Mouse (Mus musculus) limb, embryonic 14.5 days (tissue): ENCODE results near the gene Pros1. TPM values are rescaled to one million over a fixed set of nuclear protein-coding genes. Genes with fewer than 3 reads are reported as not detected.

ENCODE experiments used
- ATAC-seq: fragments of 200-750 bp; cut with Nextera tagmentation; 2 replicates; pipeline ENCODE4 v1.8.0; 2017; ENCODE audit warnings: low read depth, moderate number of reproducible peaks, moderate TSS enrichment; ENCODE audit not compliant: low FRiP score
- DNase-seq: peaks from one replicate; pipeline ENCODE4 v3.0.0-alpha.2; 2015; ENCODE audit warnings: low spot score
- H3K27ac ChIP-seq: fragments of 300-500 bp; sonication (generic); replicated peaks from 2 replicates; pipeline ENCODE4 v1.5.1; 2014; ENCODE audit warnings: low read depth, mild to moderate bottlenecking, low read length, moderate library complexity, mixed read lengths
- H3K27me3 ChIP-seq: fragments of 300-500 bp; sonication (generic); 2 replicates; pipeline ENCODE4 v1.6.1; 2014; ENCODE audit warnings: low read length, mixed read lengths; ENCODE audit not compliant: control insufficient read depth, insufficient read depth
- H3K36me3 ChIP-seq: fragments of 300-500 bp; sonication (generic); 2 replicates; pipeline ENCODE4 v1.6.1; 2014; ENCODE audit warnings: mild to moderate bottlenecking, low read length, moderate library complexity, mixed read lengths; ENCODE audit not compliant: control insufficient read depth, insufficient read depth
- H3K4me1 ChIP-seq: fragments of 300-500 bp; sonication (generic); 2 replicates; pipeline ENCODE4 v1.6.1; 2014; ENCODE audit warnings: antibody characterized with exemption, low read length, mixed read lengths; ENCODE audit not compliant: control insufficient read depth, insufficient read depth
- H3K4me2 ChIP-seq: fragments of 300-500 bp; sonication (generic); replicated peaks from 2 replicates; pipeline ENCODE4 v1.6.1; 2014; ENCODE audit warnings: low read depth, mild to moderate bottlenecking, low read length, moderate library complexity; ENCODE audit not compliant: severe bottlenecking
- H3K4me3 ChIP-seq: fragments of 300-500 bp; sonication (generic); replicated peaks from 2 replicates; pipeline ENCODE4 v1.5.1; 2014; ENCODE audit warnings: low read length
- H3K9ac ChIP-seq: fragments of 300-500 bp; sonication (generic); 2 replicates; pipeline ENCODE4 v1.6.1; 2014; ENCODE audit warnings: mild to moderate bottlenecking, low read depth, low read length, moderate library complexity; ENCODE audit not compliant: severe bottlenecking
- H3K9me3 ChIP-seq: fragments of 300-500 bp; sonication (generic); 2 replicates; pipeline ENCODE4 v1.6.1; 2016; ENCODE audit warnings: low read length; ENCODE audit not compliant: control insufficient read depth
- POLR2A ChIP-seq: fragments of 200-500 bp; IDR thresholded peaks from 2 replicates; pipeline ENCODE4 v1.8.0; 2012; ENCODE audit warnings: inconsistent platforms, mild to moderate bottlenecking, moderate library complexity, borderline replicate concordance; ENCODE audit not compliant: insufficient read depth, insufficient read length; ENCODE audit errors: extremely low read depth
- WGBS: fragments of 180-500 bp; shearing (Covaris S2); extraction: QIAGEN DNeasy Blood & Tissue Kit; methylation state at CpG from one replicate; pipeline ENCODE4 v1.1.7; 2014; 5-methylcytosine and 5-hydroxymethylcytosine counted together
- polyA plus RNA-seq, 2 experiments: library from polyadenylated mRNA; depleted of rRNA in 1 of 2; stranded (reverse) in 1 of 2; unstranded in 1 of 2; fragments of >200 nt; fragmentation: Nextera tagmentation in 1 of 2; extraction: Ambion mirVana in 1 of 2; gene quantifications; 2 replicates each; pipeline versions ENCODE4 v1.2.1 to v1.2.3; 2012 to 2014

Gene Pros1
- polyA plus RNA-seq, 2 experiments = 25.7 to 43.2 TPM

- Histone ChIP-seq H3K4me3 (no peak overlapping the region), H3K36me3 (no peaks in the 10 kb centered on the region; the same call in 1 of the 2 replicates), H3K9me3 (no peaks in the 10 kb centered on the region), H3K9ac (no peak overlapping the region), H3K27ac (no peak overlapping the region), H3K4me2 (no peak overlapping the region), H3K4me1 (no peaks in the 10 kb centered on the region), H3K27me3 (no peaks in the 10 kb centered on the region)
- ATAC-seq = no peak
- 75% methylated on average over 3 of the region's 3 CpGs for WGBS
- no peak for TF ChIP-seq POLR2A
- no peak for DNase-seq
Observed at GRCm38 (mm10) chr16:62834016-62834735, 19.9 kb upstream of the Pros1 start.

GRCm38 (mm10) chr16:62845341-62845740 is 8.8 kb upstream of the Pros1 start:
- 79% methylated on average over 6 of the region's 6 CpGs for WGBS
- ATAC-seq (no peak), DNase-seq (no peak)
- no peak overlapping the region for H3K27ac ChIP-seq
- no peak for TF ChIP-seq POLR2A
- H3K4me3 ChIP-seq = no peak overlapping the region
- no peaks in the 10 kb centered on the region for H3K9me3 ChIP-seq
- H3K4me2 ChIP-seq = peak overlapping the region; percentile 83; the same call in 1 of the 2 replicates
- no peaks in the 10 kb centered on the region for H3K36me3 ChIP-seq
- H3K9ac ChIP-seq = no peak overlapping the region
- H3K27me3 ChIP-seq = no peaks in the 10 kb centered on the region
- peaks cover 8% of the 10 kb centered on the region; the same call in 1 of the 2 replicates for H3K4me1 ChIP-seq

GRCm38 (mm10) chr16:62846498-62847312 is 7.4 kb upstream of the Pros1 start, which contains the start of gene Arl13b:
Arl13b (minus strand) TSS chr16:62847040.
- Histone ChIP-seq H3K4me1 (peaks cover 8% of the 10 kb centered on the region; the same call in 1 of the 2 replicates), H3K9ac (peak within 1 kb of the TSS; percentile 77), H3K27ac (peak within 1 kb of the TSS; percentile 55), H3K4me2 (peak within 1 kb of the TSS; percentile 83), H3K4me3 (peak within 1 kb of the TSS; percentile 77), H3K36me3 (no peaks in the 10 kb centered on the region), H3K9me3 (no peaks in the 10 kb centered on the region), H3K27me3 (no peaks in the 10 kb centered on the region)
- peak; percentile 98 for DNase-seq
- ATAC-seq = peak; percentile 100
- 0 out of 2 replicates have a peak, but pooled peaks have one; percentile 24 for TF ChIP-seq POLR2A
- under 1% methylated on average over 52 of the region's 52 CpGs for WGBS

GRCm38 (mm10) chr16:62852464-62853252 is 1.4 kb upstream of the Pros1 start:
- H3K9me3 ChIP-seq = no peaks in the 10 kb centered on the region
- TF ChIP-seq POLR2A = no peak
- no peaks in the 10 kb centered on the region for H3K36me3 ChIP-seq
- WGBS = 87% methylated on average over 3 of the region's 3 CpGs
- H3K4me1 ChIP-seq = no peaks in the 10 kb centered on the region
- DNase-seq = no peak
- ATAC-seq = no peak
- no peak overlapping the region for H3K27ac ChIP-seq
- no peaks in the 10 kb centered on the region for H3K27me3 ChIP-seq
- no peak overlapping the region for H3K4me3 ChIP-seq
- H3K9ac ChIP-seq = no peak overlapping the region
- no peak overlapping the region for H3K4me2 ChIP-seq
